In the genomic region with DNA sequence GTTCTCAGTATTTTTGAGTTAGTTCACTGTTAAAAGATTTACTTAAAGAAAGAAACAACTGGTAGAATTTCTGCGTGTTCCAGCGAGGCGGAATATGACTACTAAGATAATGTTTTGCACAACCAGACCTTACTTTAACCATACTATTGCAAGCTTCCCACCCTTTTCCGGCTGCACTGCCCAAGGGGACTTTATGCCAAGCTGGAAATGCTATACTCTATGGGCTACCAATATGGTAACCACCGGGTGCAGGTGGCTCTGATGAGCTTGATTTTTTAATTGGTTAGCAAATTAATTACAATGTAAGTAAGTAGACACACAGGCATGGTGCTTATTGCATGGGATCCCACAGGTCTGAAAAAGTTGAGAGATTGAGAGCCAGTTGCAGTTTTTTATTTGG, we compare ENCODE assay signal across 8 mouse cellular contexts. TPM values are rescaled to one million over a fixed set of nuclear protein-coding genes. Genes with fewer than 3 reads are reported as not detected.
DNase-seq lines count a peak whose midpoint lies in the region; ATAC-seq and TF ChIP-seq lines count a peak whose summit lies in the region.

No protein-coding gene starts in this region.

- H3K4me3 ChIP-seq in layer of hippocampus, adult 2 months, result peak overlapping the region; percentile 97
- H3K4me3 ChIP-seq in embryonic facial prominence, embryonic 14.5 days (ENCODE audit: low read depth, low read length), result peak overlapping the region; percentile 83
- H3K4me3 ChIP-seq in limb, embryonic 11.5 days (ENCODE audit: low read depth, low read length), result peak overlapping the region; percentile 66
- H3K4me3 ChIP-seq in neural tube, embryonic 14.5 days (ENCODE audit: low read depth, low read length), result peak overlapping the region; percentile 71

- peaks cover 5% of the 10 kb centered on the region; the same call in 1 of the 2 replicates for H3K4me1 ChIP-seq in embryonic facial prominence, embryonic 14.5 days (ENCODE audit: control insufficient read depth, insufficient read depth, low read length)
- peaks cover 7% of the 10 kb centered on the region; the same call in 1 of the 2 replicates for H3K4me1 ChIP-seq in limb, embryonic 11.5 days (ENCODE audit: control insufficient read depth, insufficient read depth, low read length)
- H3K4me1 ChIP-seq in neural tube, embryonic 14.5 days (ENCODE audit: control insufficient read depth, insufficient read depth, low read length), result peaks cover 5% of the 10 kb centered on the region; the same call in 1 of the 2 replicates

- ATAC-seq in embryonic facial prominence, embryonic 14.5 days (ENCODE audit: low read depth), result no peak
- no peak for ATAC-seq in limb, embryonic 11.5 days (ENCODE audit: insufficient number of reproducible peaks, low FRiP score, low TSS enrichment, low read depth)
- no peak for ATAC-seq in neural tube, embryonic 14.5 days (ENCODE audit: low read depth)

- no peaks in the 10 kb centered on the region for H3K27me3 ChIP-seq in embryonic facial prominence, embryonic 14.5 days (replicated peaks; ENCODE audit: control insufficient read depth, insufficient read depth, low read length)
- H3K27me3 ChIP-seq in limb, embryonic 11.5 days (ENCODE audit: control insufficient read depth, insufficient read depth, low read length), result no peaks in the 10 kb centered on the region
- H3K27me3 ChIP-seq in neural tube, embryonic 14.5 days (ENCODE audit: control insufficient read depth, insufficient read depth, low read length), result no peaks in the 10 kb centered on the region

- no peak for TF ChIP-seq CTCF in layer of hippocampus, adult 2 months (conservative IDR thresholded peaks at IDR 0.05)

- no peak overlapping the region for H3K9ac ChIP-seq in embryonic facial prominence, embryonic 14.5 days (ENCODE audit: low read depth, low read length)
- no peak overlapping the region for H3K9ac ChIP-seq in limb, embryonic 11.5 days (ENCODE audit: low read length)
- H3K9ac ChIP-seq in neural tube, embryonic 14.5 days (replicated peaks; ENCODE audit: low read depth, low read length), result no peak overlapping the region

- H3K36me3 ChIP-seq in embryonic facial prominence, embryonic 14.5 days (ENCODE audit: control insufficient read depth, insufficient read depth, low read length), result no peaks in the 10 kb centered on the region
- H3K36me3 ChIP-seq in limb, embryonic 11.5 days (ENCODE audit: control insufficient read depth, insufficient read depth, low read length), result no peaks in the 10 kb centered on the region
- no peaks in the 10 kb centered on the region for H3K36me3 ChIP-seq in neural tube, embryonic 14.5 days (ENCODE audit: control insufficient read depth, insufficient read depth, low read length)

- no peaks in the 10 kb centered on the region for H3K9me3 ChIP-seq in embryonic facial prominence, embryonic 14.5 days (ENCODE audit: control insufficient read depth, low read length)
- no peaks in the 10 kb centered on the region for H3K9me3 ChIP-seq in limb, embryonic 11.5 days (ENCODE audit: control insufficient read depth, low read length)
- H3K9me3 ChIP-seq in neural tube, embryonic 14.5 days (ENCODE audit: control insufficient read depth, low read length), result no peaks in the 10 kb centered on the region

- H3K4me2 ChIP-seq in embryonic facial prominence, embryonic 14.5 days (ENCODE audit: low read depth, low read length), result peak overlapping the region; percentile 78
- peak overlapping the region; percentile 57; the same call in 1 of the 2 replicates for H3K4me2 ChIP-seq in limb, embryonic 11.5 days (ENCODE audit: low read depth, severe bottlenecking)
- H3K4me2 ChIP-seq in neural tube, embryonic 14.5 days (ENCODE audit: low read depth, low read length), result peak overlapping the region; percentile 48

- H3K27ac ChIP-seq in layer of hippocampus, adult 2 months, result peak overlapping the region; percentile 99
- H3K27ac ChIP-seq in embryonic facial prominence, embryonic 14.5 days (replicated peaks; ENCODE audit: low read depth, low read length), result peak overlapping the region; percentile 92; the same call in 1 of the 2 replicates
- no peak overlapping the region for H3K27ac ChIP-seq in limb, embryonic 11.5 days (replicated peaks; ENCODE audit: low read depth, low read length)
- H3K27ac ChIP-seq in neural tube, embryonic 14.5 days (ENCODE audit: low read depth, low read length), result no peak overlapping the region

- no peak for DNase-seq in layer of hippocampus, adult 2 months (ENCODE audit: low spot score in 2 of 2)
- DNase-seq in layer of hippocampus, postnatal 10 days (ENCODE audit: low spot score in 2 of 2), result no peak
- DNase-seq in embryonic facial prominence, embryonic 14.5 days (ENCODE audit: low spot score), result peak; percentile 14
- no peak for DNase-seq in limb, embryonic 11.5 days (ENCODE audit: low spot score)
- DNase-seq in testis, postnatal 14 days (ENCODE audit: low spot score), result no peak
- DNase-seq in embryo, embryonic 11 days, result no peak
- DNase-seq in gastrocnemius, postnatal 25 days, result no peak

- WGBS in embryonic facial prominence, embryonic 14.5 days, result 57% methylated on average over 5 of the region's 5 CpGs
- 76% methylated on average over 5 of the region's 5 CpGs for WGBS in limb, embryonic 11.5 days
- 62% methylated on average over 5 of the region's 5 CpGs for WGBS in neural tube, embryonic 14.5 days

RNA-seq across cellular contexts. Expression of a gene that starts 1.2 kb away (rescaled TPM):
- total RNA-seq in layer of hippocampus, adult 2 months (2021), result 10 to 100 TPM; 14.9 to 18.7 TPM
- 10 to 100 TPM; 14.4 to 16.6 TPM for total RNA-seq in layer of hippocampus, postnatal 10 days (2021)
- 17.6 and 19.8 TPM in 2 replicates for polyA plus RNA-seq in embryonic facial prominence, embryonic 14.5 days (2014; fragmentation: Nextera tagmentation; extraction: Ambion mirVana)
- polyA plus RNA-seq in limb, embryonic 11.5 days (2014; fragmentation: Nextera tagmentation; extraction: Ambion mirVana), result 25.5 and 27.0 TPM in 2 replicates
- polyA plus RNA-seq in neural tube, embryonic 14.5 days (2014; fragmentation: Nextera tagmentation; extraction: Ambion mirVana), result 24.3 and 27.5 TPM in 2 replicates
- total RNA-seq in gastrocnemius, postnatal 25 days (2021), result 1 to 10 TPM; 6.5 TPM

RNA-seq across cellular contexts. Expression of a gene that starts 36.5 kb away (rescaled TPM):
- 10 to 100 TPM; 15.8 to 19.7 TPM for total RNA-seq in layer of hippocampus, adult 2 months (2021)
- 1 to 10 TPM; 5.7 to 6.8 TPM for total RNA-seq in layer of hippocampus, postnatal 10 days (2021)
- polyA plus RNA-seq in embryonic facial prominence, embryonic 14.5 days (2014; fragmentation: Nextera tagmentation; extraction: Ambion mirVana), result 26.4 and 28.9 TPM in 2 replicates
- polyA plus RNA-seq in limb, embryonic 11.5 days (2014; fragmentation: Nextera tagmentation; extraction: Ambion mirVana), result 5.8 TPM in 2 replicates
- polyA plus RNA-seq in neural tube, embryonic 14.5 days (2014; fragmentation: Nextera tagmentation; extraction: Ambion mirVana), result 0.44 and 0.64 TPM in 2 replicates
- under 1 TPM; 0.28 to 0.38 TPM for total RNA-seq in gastrocnemius, postnatal 25 days (2021)

Comparison
In these comparisons a context has a peak if more than half of its experiments do, and no peak if none do; other contexts are left out.
1. H3K27ac ChIP-seq: peak in layer of hippocampus, adult 2 months (single experiment) and embryonic facial prominence, embryonic 14.5 days (single experiment); none in limb, embryonic 11.5 days (single experiment) and neural tube, embryonic 14.5 days (single experiment).
2. RNA of a gene that starts 36.5 kb away (total RNA-seq): 15.8 to 19.7 TPM in layer of hippocampus, adult 2 months and 5.7 to 6.8 TPM in layer of hippocampus, postnatal 10 days; 0.28 to 0.38 TPM in gastrocnemius, postnatal 25 days; every median in the first group is over 4 times any median in the second.
3. Peak in every context shown above with its lines, with median percentiles within 50 percentile points of each other: H3K4me3 ChIP-seq and H3K4me2 ChIP-seq.